Mouse (Mus musculus): ENCODE measurements around the gene Agpat4. TPM values are rescaled to one million over a fixed set of nuclear protein-coding genes. Genes with fewer than 3 reads are reported as not detected.

Agpat4 gene
- total RNA-seq, 1 experiment from 2014 or later: 34.1 TPM

DNA sequence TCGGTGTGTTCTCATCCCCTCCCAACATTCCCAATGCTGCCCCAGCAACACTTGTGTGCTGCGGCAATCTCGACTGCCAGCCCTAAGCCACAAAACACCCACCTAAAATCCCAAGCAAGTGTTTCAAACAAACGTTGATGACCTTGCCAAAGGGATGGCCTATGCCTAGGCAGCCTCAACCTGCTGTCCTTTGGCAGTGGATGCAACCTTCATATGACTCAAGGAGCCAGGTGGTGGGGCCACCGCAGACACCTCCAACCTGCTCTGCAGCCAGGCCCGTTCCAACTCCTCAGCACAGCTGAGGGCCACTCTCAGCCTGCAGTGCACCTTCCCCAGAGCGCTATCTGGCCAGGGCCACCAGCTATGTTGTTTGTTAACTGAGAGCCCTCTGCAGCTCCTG, 110.0 kb downstream of the Agpat4 start:
- DNase-seq: no peak

DNA sequence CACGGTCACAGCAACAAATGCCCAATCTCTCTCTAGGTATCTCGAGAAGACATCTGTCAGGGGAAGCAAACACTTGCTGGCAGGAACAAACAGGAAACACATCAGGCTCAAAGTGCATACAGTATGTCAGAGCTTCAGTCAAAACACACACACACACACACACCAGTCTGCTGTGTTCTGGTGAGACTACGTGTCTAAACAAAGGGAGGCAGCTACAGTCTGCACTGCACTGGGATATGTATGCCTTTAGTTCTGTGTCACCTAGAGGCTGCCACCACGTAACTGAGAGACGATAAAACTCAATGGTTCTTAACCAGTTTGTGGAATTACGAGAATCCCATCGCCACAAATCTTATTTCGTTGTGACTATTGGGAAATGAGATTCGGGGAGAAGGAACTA, 111.3 kb downstream of the Agpat4 start:
- no peak for DNase-seq

DNA sequence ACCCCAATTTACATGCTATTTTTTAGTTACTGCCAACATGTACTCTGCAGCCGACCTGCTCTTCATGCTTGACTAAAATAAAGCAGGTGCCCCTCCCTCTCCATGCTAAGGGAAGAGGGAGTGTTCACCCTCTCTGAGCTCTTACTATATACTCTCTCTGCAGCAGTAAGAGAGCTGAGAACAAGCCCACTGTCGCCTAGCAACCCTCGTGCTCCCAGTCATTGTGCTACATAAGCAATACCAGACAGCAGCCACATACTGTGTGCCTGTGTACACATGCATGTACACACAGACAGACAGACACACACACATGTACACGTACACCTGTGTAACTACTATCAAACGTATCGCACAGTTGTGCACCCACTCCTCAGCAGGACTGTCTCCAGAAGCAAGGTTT, 111.7 kb downstream of the Agpat4 start:
- DNase-seq: no peak

DNA sequence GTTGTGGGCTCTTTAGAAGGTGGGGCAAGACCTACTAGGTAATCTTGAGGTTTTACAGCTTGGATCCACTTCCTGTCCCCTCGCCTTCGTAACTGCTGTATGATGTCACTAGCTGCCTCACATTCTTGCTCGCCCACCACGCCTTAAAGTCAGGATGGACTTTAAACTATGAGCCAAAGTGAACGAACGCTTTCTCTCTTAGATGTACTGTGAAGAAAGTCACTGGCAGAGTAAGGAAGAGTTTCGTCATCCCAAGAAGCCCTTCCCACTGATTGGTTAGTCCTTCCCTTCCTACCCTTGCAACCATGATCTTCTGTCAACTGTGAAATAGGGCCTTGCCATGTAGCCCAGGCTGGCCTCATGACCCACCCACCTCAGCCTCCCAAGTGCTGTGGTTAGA, 112.6 kb downstream of the Agpat4 start:
- DNase-seq: no peak

DNA sequence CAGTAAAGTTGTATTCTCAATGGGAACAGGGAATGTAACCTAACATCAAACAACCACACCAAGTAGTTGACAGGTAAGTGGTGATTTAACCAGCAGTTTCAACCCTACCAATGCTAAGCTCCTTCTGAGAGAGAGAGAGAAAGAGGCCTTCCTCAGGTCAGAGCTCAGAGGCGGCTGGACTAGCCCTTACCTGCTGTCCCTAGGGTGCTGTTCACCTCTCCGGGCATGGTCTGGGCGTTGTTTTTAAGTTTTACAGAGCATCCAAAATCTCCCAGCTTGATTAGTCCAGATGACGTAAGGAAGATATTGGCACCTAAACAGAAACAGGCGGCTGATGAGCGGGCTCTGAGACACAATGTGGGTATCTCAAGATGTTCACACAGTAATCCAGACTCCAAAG, 114.2 kb downstream of the Agpat4 start:
- no peak for DNase-seq

DNA sequence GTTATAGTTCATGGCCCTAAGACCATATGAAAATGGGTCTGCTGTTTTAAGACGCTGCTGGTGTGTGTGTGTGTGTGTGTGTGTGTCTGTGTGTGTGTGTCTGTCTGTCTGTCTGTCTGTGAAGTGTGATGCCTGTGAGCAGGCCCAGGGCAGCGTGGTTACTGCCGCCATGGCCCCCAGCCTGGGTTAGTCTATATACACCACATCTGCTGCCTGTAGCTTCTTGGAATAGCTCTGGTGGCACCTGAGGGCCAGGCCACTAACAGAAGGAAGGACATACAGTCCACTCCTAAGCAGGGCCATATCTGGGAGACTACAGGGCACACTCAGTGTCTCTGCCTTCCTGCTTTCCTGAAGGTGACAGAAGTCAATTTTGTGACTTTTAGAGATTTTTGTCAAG, 122.2 kb downstream of the Agpat4 start:
- no peak for DNase-seq

DNA sequence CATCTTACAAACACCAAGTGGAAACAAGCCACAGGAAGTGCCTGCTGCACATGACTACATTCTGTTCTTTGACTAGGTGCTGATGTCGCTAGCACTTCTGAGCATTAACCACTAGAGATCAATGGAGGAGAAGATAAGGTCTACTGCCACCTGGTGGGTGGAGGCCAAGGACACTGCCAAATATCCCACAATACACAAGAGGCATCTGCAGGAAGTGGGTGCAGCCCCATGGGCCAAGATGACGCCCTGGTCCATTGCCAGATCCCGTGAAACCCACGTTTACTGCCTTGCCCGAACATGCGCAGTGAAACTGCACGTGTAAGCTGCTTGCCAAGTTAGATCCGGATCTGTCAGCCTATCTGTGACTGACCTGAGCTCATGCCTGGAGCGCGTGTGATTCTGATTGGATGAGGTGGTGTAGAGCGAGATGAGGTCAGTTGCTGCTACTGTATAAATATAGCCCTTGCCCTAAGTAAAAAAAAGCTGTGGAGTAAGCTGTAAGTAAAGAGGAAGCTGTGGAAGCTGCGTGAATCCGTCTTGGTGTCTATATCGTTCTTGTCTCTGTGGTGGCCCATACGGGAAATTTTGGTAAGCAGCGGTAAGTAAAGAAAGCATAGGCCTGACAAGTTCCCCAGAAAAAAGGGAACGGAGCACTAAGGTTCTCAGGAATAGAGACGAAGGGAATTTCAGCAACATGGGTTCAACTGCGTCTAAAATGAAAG, 131.4 kb downstream of the Agpat4 start:
- DNase-seq: no peak

DNA sequence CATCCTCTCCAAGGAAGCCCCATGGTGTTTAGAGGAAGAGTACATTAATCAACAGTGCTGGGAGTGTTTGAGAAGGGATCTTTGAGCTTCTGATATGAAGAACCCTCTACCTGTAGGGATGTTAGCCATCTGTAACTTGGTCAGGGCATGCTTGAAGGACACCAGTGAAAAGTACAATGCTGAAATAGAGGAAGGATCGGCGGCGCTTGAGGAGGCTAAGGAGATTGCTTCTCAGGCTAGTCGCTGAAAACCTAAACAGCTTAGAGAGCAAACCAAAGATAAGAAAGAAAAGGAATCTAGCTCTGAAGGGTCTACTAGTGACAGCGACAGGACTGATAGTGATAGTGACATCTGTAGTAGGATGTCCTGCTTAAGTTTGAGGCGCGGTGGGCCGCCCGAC, 132.1 kb downstream of the Agpat4 start:
- DNase-seq: no peak

DNA sequence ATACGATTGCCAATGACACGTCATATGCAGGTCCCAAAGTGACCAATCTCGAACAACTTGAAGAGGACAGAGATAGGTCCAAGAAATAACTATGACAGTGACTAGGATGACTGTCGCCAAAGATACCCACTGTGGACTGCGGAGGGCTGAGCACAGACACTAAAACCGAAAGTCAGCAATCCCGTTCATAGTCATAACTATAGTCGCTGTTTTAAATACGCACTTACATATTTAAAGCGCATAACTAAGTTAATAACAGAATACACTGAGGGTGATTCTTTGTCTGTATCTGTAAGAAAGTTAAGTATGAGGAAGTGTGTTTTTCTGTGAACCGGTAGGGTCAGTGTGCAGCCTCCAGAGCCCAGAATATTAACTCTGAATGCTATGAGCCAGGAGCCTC, 137.6 kb downstream of the Agpat4 start:
- DNase-seq: no peak

DNA sequence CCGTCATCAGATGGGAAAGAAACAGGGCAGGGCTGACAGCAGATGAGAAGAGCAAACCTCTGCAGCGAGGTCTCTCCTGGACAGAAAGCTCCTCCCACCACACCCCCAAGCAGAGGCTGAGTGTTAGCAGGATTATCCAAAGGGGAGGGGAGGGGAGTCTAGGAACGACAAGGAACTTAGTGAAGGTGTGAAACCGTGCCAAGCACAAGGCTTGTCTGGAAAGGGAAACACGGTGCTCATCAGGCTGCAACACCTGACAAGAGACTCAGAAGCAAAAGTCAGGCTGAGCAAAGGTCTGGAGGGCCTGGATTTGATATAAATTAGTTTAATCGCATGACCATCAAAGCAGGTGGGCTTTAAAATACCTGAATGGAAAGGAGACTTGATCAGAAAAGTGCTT, 140.0 kb downstream of the Agpat4 start:
- DNase-seq: no peak

DNA sequence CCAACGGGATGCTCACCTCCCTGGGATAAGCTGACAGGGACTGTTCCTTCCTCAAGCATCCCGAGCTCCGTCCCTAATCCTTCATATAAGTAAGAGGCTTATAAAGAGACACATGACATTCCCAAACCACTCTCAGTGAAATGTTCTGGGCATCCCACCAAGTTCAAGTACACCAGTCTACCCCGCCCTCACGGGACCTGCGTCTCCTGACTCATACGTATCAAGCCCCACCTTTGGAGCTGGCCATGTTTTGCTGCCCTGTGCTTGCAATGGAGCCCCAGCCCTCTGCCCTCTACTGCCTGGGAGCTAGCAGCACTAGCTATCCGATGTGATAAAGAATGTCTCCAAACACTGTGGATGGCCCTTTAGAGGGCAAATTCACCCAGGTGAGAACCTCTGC, 141.5 kb downstream of the Agpat4 start:
- DNase-seq: no peak

DNA sequence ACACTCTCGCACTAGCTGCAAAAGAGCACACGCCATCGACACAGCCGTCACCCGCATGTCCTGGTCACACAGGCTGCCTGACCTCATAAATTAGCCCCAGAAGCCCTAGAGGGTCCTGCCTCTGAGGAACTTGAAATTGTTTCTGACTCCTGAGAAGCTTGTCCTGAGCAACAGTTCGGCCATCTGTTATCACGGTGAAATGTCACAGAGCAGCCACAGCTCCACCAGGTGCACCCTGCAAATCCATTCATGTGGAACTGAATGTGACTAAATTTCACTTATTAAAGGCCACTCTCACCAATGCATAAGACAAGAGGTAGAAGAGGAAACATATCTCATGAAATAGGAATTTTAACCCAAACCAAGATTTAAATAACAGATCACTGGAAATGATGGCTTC, 142.9 kb downstream of the Agpat4 start:
- DNase-seq: no peak

DNA sequence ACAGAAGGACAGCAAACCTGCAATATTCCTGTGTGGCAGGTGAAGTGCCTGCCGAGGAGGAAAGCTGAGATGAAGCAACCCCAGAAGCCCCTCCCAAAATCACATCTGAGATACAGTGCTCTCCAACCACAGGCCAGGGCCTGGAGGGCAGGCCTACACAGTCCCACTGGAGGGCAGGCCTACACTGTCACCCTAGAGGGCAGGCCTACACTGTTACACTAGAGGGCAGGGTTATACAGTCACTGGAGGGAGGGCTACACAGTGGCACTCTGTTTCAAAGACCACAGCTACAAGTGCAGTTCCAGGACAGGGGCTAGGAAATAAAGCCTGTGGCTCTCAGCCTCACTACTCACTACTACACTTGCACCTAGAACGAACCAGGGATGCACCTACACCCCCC, 143.4 kb downstream of the Agpat4 start:
- DNase-seq: no peak

DNA sequence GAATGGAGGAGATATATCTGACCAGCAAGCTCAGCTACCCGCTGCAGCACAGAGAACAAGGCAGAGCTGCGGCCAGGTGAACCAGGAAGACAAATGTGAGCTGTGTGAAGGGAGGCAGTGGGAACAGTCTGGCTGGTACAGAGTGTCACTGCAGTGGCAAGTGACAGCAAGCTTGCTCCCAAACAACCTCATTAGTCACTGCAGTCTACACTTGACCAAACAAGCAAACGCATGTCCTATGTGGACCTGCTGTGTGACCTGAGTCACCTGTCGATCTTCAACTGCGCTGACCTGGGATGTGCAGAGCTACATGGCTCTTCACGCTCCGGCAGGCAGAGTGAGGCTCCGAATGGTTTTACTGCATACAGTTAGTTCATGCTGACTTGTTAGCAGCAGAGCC, 144.3 kb downstream of the Agpat4 start:
- DNase-seq: no peak

DNA sequence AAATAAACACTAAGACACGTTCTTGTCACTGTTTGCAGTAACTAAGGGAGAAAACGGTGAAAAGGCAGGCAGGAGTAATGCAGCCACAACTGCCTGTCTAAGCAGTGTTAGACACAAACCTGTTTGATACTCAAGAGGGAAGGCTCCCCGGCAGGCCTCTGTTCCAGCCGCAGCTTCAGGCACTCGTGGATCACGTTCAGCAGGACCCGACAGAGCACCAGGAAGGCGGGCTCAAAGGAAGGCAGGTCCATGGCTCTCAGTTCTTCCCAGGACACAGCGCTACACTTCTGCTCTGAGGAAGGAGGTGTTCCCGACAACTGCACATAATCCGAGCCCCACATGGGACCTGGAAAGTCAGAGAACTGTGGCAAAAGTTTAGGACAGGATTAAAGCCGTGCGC, 145.3 kb downstream of the Agpat4 start:
- no peak for DNase-seq

DNA sequence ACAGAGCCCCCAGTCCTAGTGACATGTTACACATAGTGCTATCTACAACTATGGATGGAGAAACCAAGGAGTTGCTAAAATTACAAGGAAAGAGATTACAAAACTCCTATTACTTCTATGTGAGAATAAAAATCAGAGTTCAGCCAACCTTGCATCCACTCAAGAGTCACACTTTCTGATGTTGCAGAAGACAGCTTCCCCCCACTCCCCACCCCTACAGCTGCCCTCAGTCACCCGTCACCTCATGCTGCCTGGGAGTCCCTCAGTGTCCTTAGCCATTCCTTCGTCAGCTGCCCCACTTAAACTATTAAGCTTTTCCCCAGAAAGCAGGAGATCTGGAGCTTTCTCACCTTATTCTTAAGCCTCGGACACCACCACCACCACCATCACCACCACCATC, 145.8 kb downstream of the Agpat4 start:
- no peak for DNase-seq

DNA sequence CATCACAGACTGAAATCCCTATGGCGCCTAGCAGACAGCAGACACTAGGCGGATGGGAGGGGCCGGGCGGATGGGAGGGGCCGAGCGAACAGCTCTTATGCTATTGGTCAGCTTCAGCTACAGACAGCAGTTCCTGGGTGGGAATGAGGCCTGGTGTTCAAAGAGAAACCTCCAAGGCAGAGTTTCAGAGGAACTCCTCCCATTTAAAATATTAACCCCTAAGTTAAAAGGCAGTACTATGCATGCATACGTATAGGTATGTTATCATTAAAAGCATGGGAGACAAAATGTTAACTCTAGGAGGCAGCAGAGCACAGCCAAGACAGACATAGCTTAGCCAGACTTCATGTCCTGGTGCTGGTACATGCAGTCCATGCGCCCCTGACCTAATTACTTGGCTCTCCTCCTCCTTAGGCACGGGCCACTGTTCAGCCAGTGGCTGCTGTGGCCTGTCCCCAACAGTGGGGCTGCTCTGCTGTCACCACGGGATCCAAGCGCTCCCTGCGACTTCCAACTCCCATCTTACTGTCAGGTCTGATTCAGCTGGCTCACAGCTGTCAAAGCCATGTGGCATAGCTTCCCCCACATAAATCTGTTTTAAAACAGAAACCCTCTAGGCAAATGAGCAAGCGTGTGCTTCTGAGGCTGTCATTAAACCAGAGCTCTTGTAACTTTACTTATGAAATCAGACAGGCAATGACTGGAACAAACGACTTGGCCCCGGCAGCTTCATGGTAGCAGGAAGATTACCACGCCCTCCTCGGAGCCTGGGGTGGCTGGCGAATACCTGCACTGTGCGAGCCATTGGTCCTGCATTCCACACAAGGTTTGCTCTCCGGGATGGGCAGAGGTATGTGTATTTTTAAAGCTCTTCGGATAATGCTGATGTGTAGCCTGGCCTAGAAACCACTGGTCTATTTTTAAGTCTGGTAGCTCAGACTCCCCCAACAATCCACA, 147.7 kb downstream of the Agpat4 start:
- peak; percentile 45 for DNase-seq

DNA sequence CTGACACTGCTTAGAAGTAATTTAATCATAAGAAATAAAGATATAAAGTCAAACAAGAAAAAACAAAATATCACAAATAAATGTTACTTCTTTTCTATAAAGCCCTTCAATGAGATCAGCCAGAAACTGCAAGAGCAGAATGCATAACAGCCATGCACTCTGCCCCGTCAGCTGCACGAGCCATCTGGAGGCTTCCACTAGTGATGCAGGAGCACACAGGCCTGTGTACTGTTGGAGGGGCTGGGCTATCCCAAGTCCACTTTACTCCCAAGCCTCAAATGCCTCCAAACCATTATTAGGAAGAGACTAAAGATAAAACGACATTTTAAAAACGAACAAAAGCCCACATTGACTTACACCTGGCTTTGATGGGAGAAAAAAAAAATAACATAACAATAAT, 149.6 kb downstream of the Agpat4 start:
- DNase-seq: no peak

DNA sequence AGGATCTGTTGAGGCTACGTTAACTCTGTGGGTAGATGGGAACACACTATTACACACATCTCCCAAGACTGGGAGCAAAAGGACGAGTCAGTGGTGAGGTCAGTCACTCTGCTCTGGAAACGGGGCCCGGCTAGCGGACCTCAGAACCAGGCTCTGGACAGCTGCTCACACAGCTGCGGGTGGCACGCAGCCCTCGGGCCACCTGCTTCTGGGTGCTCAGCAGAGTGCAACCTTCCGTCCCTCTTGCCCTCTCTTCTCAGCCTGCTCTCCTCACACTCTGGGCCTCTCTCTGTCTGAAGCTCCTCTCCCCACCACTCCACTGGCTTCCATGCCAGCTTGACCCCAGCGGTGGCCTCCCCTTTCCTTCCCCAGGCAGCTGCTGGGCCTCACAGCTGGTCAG, 150.0 kb downstream of the Agpat4 start:
- DNase-seq: no peak
